Mouse (Mus musculus) cortical plate, adult 2 months (tissue): Measurements from ENCODE around the gene Apela.

Experiments used
- CTCF ChIP-seq: fragments of 200-500 bp; IDR thresholded peaks from 2 replicates; pipeline ENCODE4 v1.5.1; 2011; ENCODE audit warnings: mild to moderate bottlenecking, control low read depth, low read length; ENCODE audit not compliant: insufficient read depth; ENCODE audit errors: extremely low read depth
- POLR2A ChIP-seq: fragments of 200-500 bp; IDR thresholded peaks from 2 replicates; pipeline ENCODE4 v1.6.1; 2011; ENCODE audit warnings: mild to moderate bottlenecking, low read length, control low read depth; ENCODE audit not compliant: insufficient read depth; ENCODE audit errors: extremely low read depth

GRCm38 (mm10) chr8:65053554-65053953 lies 16.4 kb upstream of the Apela start:
- TF ChIP-seq CTCF (no peak), POLR2A (no peak)
